Mouse (Mus musculus) MEL (cell line): Measurements from ENCODE around the gene Pold4.

Source experiments
- CTCF ChIP-seq, 3 experiments: IDR thresholded peaks in 2 of 3; conservative IDR thresholded peaks in 1 of 3; 2 replicates each; pipeline ENCODE4 v1.5.1; 2011 to 2012; ENCODE audit warnings: low read length in 3 of 3, low read depth in 2 of 3, mild to moderate bottlenecking in 2 of 3, improper control_type of control experiment in 1 of 3, inconsistent platforms in 1 of 3, mixed read lengths in 1 of 3, moderate library complexity in 1 of 3; ENCODE audit not compliant: control insufficient read depth in 1 of 3, insufficient read depth in 1 of 3, poor library complexity in 1 of 3, severe bottlenecking in 1 of 3
- E2F4 ChIP-seq: IDR thresholded peaks from 2 replicates; pipeline ENCODE4 v1.6.1; 2011; ENCODE audit warnings: low read depth, low read length, improper control_type of control experiment, borderline replicate concordance
- GABPA ChIP-seq: IDR thresholded peaks from 2 replicates; pipeline ENCODE4 v1.6.1; 2012; ENCODE audit warnings: low read depth, mild to moderate bottlenecking, inconsistent platforms, low read length, improper control_type of control experiment, moderate library complexity
- MAFK ChIP-seq: IDR thresholded peaks from 2 replicates; pipeline ENCODE4 v1.6.1; 2011; ENCODE audit warnings: low read depth, mild to moderate bottlenecking, low read length, improper control_type of control experiment, borderline replicate concordance
- TCF12 ChIP-seq: IDR thresholded peaks from 2 replicates; pipeline ENCODE4 v1.6.1; 2014; ENCODE audit warnings: low read depth, mild to moderate bottlenecking, inconsistent platforms, low read length, improper control_type of control experiment, moderate library complexity
- ZC3H11A ChIP-seq: IDR thresholded peaks from 2 replicates; pipeline ENCODE4 v1.6.1; 2012; ENCODE audit warnings: low read depth, mild to moderate bottlenecking, inconsistent platforms, low read length, improper control_type of control experiment

GRCm38 (mm10) chr19:4230415-4230814, 1.3 kb upstream of the Pold4 start:
- TF ChIP-seq E2F4 (no peak), ZC3H11A (no peak), MAFK (no peak), CTCF (IDR thresholded peaks at IDR 0.05 in 2 of 3, conservative IDR thresholded peaks at IDR 0.05 in 1 of 3; ENCODE audit: control insufficient read depth in 1 of 3, insufficient read depth in 1 of 3, low read depth in 2 of 3, low read length in 3 of 3, poor library complexity in 1 of 3, severe bottlenecking in 1 of 3) (no peak), TCF12 (no peak), GABPA (no peak)
